ENCODE assay signal across 11 mouse cellular contexts in the genomic region with DNA sequence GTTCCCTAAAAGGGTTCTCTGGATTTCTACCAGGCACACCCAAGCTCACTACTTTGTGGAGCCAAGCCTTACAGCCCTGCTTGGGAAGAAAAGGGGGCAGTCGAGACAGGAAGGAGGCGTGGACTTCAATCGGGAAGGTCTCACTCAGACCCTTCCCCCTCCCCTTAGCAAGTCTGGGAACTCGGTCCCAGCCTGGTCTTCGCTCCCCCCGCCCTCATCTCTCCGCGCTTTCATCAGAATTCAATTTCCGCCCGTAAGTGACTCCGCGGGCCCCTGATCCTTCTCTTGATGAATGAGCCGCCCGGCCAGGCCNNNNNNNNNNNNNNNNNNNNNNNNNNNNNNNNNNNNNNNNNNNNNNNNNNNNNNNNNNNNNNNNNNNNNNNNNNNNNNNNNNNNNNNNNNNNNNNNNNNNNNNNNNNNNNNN.
DNase-seq lines count a peak whose midpoint lies in the region; ATAC-seq lines count a peak whose summit lies in the region.
"Had no signal": no experiment of that assay in that cellular context is flagged by ENCODE, and none has a peak within 500 bp of the region (broad histone marks: within the 10 kb centered on the region; RNA-seq: fewer than 3 reads in every experiment).

No protein-coding gene starts in this region.

- H3K4me2 ChIP-seq in embryonic facial prominence, embryonic 12.5 days (replicated peaks) = peak overlapping the region; percentile 55
- peak overlapping the region; percentile 44 for H3K4me2 ChIP-seq in intestine, embryonic 14.5 days (ENCODE audit: low read length)
- H3K4me2 ChIP-seq in neural tube, embryonic 13.5 days = peak overlapping the region; percentile 57

- H3K36me3 ChIP-seq in embryonic facial prominence, embryonic 12.5 days = no peaks in the 10 kb centered on the region
- H3K36me3 ChIP-seq in intestine, embryonic 14.5 days (ENCODE audit: control insufficient read depth, insufficient read depth, low read length) = no peaks in the 10 kb centered on the region
- H3K36me3 ChIP-seq in neural tube, embryonic 13.5 days = no peaks in the 10 kb centered on the region

- H3K4me1 ChIP-seq in embryonic facial prominence, embryonic 12.5 days = peaks cover 24% of the 10 kb centered on the region
- H3K4me1 ChIP-seq in intestine, embryonic 14.5 days (replicated peaks; ENCODE audit: control insufficient read depth, insufficient read depth, low read length) = peaks cover 11% of the 10 kb centered on the region
- H3K4me1 ChIP-seq in neural tube, embryonic 13.5 days (replicated peaks) = peaks cover 46% of the 10 kb centered on the region

- peak overlapping the region; percentile 23 for H3K4me3 ChIP-seq in embryonic facial prominence, embryonic 12.5 days
- peak overlapping the region; percentile 27 for H3K4me3 ChIP-seq in intestine, embryonic 14.5 days (ENCODE audit: low read depth, low read length)
- peak overlapping the region; percentile 23 for H3K4me3 ChIP-seq in neural tube, embryonic 13.5 days

- no peak for ATAC-seq in embryonic facial prominence, embryonic 12.5 days (ENCODE audit: insufficient number of reproducible peaks, insufficient read depth, low FRiP score, low TSS enrichment)
- no peak for ATAC-seq in intestine, embryonic 14.5 days (replicated peaks; ENCODE audit: low FRiP score, low TSS enrichment, low read depth)
- ATAC-seq in neural tube, embryonic 13.5 days (ENCODE audit: low read depth) = peak; percentile 9; the same call in 1 of the 2 replicates

- peaks cover 86% of the 10 kb centered on the region for H3K27me3 ChIP-seq in embryonic facial prominence, embryonic 12.5 days
- peaks cover 93% of the 10 kb centered on the region for H3K27me3 ChIP-seq in intestine, embryonic 14.5 days (replicated peaks; ENCODE audit: control insufficient read depth, insufficient read depth, low read length)
- H3K27me3 ChIP-seq in neural tube, embryonic 13.5 days = peaks cover 83% of the 10 kb centered on the region

- 0% methylated on average over 14 of the region's 14 CpGs for WGBS in embryonic facial prominence, embryonic 12.5 days
- under 1% methylated on average over 14 of the region's 14 CpGs for WGBS in intestine, embryonic 14.5 days
- WGBS in neural tube, embryonic 13.5 days = under 1% methylated on average over 14 of the region's 14 CpGs

- no peak overlapping the region for H3K27ac ChIP-seq in embryonic facial prominence, embryonic 12.5 days
- no peak overlapping the region for H3K27ac ChIP-seq in intestine, embryonic 14.5 days (ENCODE audit: low read depth)
- H3K27ac ChIP-seq in neural tube, embryonic 13.5 days (replicated peaks) = peak overlapping the region; percentile 90

- H3K9ac ChIP-seq in embryonic facial prominence, embryonic 12.5 days = no peak overlapping the region
- H3K9ac ChIP-seq in intestine, embryonic 14.5 days (ENCODE audit: low read length) = no peak overlapping the region
- peak overlapping the region; percentile 49; the same call in 1 of the 2 replicates for H3K9ac ChIP-seq in neural tube, embryonic 13.5 days

- no peaks in the 10 kb centered on the region for H3K9me3 ChIP-seq in embryonic facial prominence, embryonic 12.5 days
- H3K9me3 ChIP-seq in intestine, embryonic 14.5 days (ENCODE audit: control insufficient read depth, low read length) = no peaks in the 10 kb centered on the region
- no peaks in the 10 kb centered on the region for H3K9me3 ChIP-seq in neural tube, embryonic 13.5 days

- peak; percentile 19 for DNase-seq in kidney, postnatal 10 days
- no peak for DNase-seq in kidney, postnatal 14 days
- DNase-seq in intestine, embryonic 14.5 days (ENCODE audit: low spot score) = no peak
- DNase-seq in ovary, postnatal 36 days (ENCODE audit: low spot score) = no peak
- DNase-seq in urinary bladder, postnatal 36 days (ENCODE audit: low spot score in 2 of 2) = no peak
- DNase-seq in frontal cortex, postnatal 10 days (ENCODE audit: low spot score in 2 of 2) = no peak
- DNase-seq: gastrocnemius, postnatal 25 days; lung, adult 2 months; right cerebral cortex, postnatal 25 days had no signal
